Mouse (Mus musculus) stomach, embryonic 15.5 days (tissue): ENCODE data around the gene Gal3st1. TPM values are rescaled to one million over a fixed set of nuclear protein-coding genes. Genes with fewer than 3 reads are reported as not detected.

Source experiments
- ATAC-seq: fragments of 200-750 bp; cut with Nextera tagmentation; 2 replicates; pipeline ENCODE4 v1.8.0; 2017; ENCODE audit warnings: low read depth, moderate number of reproducible peaks, moderate TSS enrichment; ENCODE audit not compliant: insufficient read depth, low FRiP score
- H3K27ac ChIP-seq: fragments of 300-500 bp; sonication (generic); 2 replicates; pipeline ENCODE4 v1.5.1; 2015; ENCODE audit warnings: mild to moderate bottlenecking, inconsistent platforms
- H3K27me3 ChIP-seq: fragments of 300-500 bp; sonication (generic); replicated peaks from 2 replicates; pipeline ENCODE4 v1.6.1; 2015; ENCODE audit warnings: inconsistent platforms
- H3K36me3 ChIP-seq: fragments of 300-500 bp; sonication (generic); 2 replicates; pipeline ENCODE4 v1.6.1; 2015; ENCODE audit warnings: inconsistent platforms
- H3K4me1 ChIP-seq: fragments of 300-500 bp; sonication (generic); 2 replicates; pipeline ENCODE4 v1.6.1; 2015; ENCODE audit warnings: inconsistent platforms
- H3K4me2 ChIP-seq: fragments of 300-500 bp; sonication (generic); 2 replicates; pipeline ENCODE4 v1.6.1; 2015; ENCODE audit warnings: mild to moderate bottlenecking, inconsistent platforms
- H3K4me3 ChIP-seq: fragments of 300-500 bp; sonication (generic); replicated peaks from 2 replicates; pipeline ENCODE4 v1.5.1; 2015; ENCODE audit warnings: inconsistent platforms
- H3K9ac ChIP-seq: fragments of 300-500 bp; sonication (generic); 2 replicates; pipeline ENCODE4 v1.6.1; 2015; ENCODE audit warnings: inconsistent platforms
- H3K9me3 ChIP-seq: fragments of 300-500 bp; sonication (generic); 2 replicates; pipeline ENCODE4 v1.6.1; 2016; ENCODE audit warnings: inconsistent platforms
- WGBS: fragments of 180-500 bp; shearing (Covaris S2); methylation state at CpG from one replicate; pipeline ENCODE4 v1.1.7; 2015; 5-methylcytosine and 5-hydroxymethylcytosine counted together
- polyA plus RNA-seq: library from polyadenylated mRNA; unstranded; fragments of >200 nt; fragmentation: Nextera tagmentation; extraction: Ambion mirVana; gene quantifications from 2 replicates; pipeline ENCODE4 v1.2.1, GENCODE M21; 2015

Gene Gal3st1
- polyA plus RNA-seq, 1 experiment from 2014 or later = 18.3 TPM

DNA sequence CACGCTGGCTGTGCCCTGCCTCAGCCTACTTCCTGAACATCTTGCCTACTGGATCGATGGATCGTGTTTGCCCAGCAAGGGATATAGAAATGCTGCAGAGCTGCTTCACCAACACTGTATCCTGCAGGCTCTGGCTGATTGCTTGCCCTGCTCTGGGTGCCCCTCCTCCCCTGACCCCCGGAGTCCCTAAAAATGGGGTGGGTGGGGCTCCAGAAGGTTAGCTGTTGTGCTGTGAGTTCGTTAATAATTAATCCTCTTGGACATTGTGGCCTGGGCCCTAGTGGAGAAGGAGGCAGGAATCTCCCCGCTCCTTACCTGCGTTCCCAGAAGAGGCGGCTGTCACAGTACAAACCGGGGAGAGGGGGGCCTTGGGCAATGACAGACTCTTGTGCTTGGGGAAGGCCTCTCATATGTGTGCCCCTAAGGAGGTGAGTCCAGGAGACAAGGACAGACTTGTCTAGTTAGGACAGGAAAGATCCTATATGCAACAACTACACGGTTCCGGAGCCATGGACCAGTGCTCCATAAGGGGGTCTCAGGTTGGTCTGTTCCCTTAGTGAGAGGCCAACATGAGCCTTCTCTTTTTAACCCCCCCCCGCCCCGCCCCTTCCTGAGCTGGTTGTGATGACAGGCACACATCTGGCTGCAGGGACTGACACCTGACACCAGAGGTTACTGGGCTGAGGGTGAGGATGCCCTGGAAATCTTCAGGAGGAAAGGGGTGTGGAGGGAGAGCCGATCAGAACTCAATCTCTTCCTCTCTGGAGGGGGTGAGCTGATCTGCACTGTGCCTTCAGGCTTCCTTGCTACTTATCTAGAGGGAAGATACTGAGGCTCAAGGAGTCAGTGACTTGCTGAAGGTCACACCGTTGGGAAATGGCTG, 668 bp downstream of the Gal3st1 start:
- peak; percentile 73 for ATAC-seq
- Histone ChIP-seq H3K9me3 (no peaks in the 10 kb centered on the region), H3K4me1 (peaks cover 4% of the 10 kb centered on the region), H3K9ac (peak overlapping the region; percentile 29; the same call in 1 of the 2 replicates), H3K4me2 (peak overlapping the region; percentile 54), H3K4me3 (peak overlapping the region; percentile 45), H3K27me3 (0 out of 2 replicates have a peak, but pooled peaks cover 13% of the 10 kb centered on the region), H3K27ac (peak overlapping the region; percentile 85), H3K36me3 (peaks cover 6% of the 10 kb centered on the region; the same call in 1 of the 2 replicates)
- WGBS = 11% methylated on average over 15 of the region's 15 CpGs

DNA sequence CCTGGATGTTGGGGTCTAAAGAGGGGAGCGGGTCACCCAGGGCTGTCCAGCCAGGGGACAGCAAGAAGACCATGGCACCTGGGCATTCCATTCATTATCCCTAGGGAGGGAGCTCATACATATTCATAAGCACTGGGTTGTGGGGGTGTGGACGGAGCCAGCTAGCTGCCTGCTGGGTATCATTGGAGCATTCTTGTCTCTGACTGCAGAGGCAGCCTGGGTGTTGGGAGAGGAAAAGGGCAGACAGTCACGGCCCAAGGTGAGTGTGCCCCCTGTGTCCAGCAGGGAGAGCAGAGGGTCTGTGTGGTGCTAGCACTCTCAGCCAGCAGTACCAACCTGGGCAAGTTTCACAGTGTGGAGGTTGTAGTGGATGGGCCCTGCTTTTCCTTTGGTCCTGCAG, 6.3 kb downstream of the Gal3st1 start:
- Histone ChIP-seq H3K4me1 (no peaks in the 10 kb centered on the region), H3K36me3 (no peaks in the 10 kb centered on the region), H3K27me3 (no peaks in the 10 kb centered on the region), H3K4me2 (no peak overlapping the region), H3K27ac (no peak overlapping the region), H3K9me3 (no peaks in the 10 kb centered on the region), H3K9ac (no peak overlapping the region), H3K4me3 (no peak overlapping the region)
- 66% methylated on average over 3 of the region's 3 CpGs for WGBS
- no peak for ATAC-seq

DNA sequence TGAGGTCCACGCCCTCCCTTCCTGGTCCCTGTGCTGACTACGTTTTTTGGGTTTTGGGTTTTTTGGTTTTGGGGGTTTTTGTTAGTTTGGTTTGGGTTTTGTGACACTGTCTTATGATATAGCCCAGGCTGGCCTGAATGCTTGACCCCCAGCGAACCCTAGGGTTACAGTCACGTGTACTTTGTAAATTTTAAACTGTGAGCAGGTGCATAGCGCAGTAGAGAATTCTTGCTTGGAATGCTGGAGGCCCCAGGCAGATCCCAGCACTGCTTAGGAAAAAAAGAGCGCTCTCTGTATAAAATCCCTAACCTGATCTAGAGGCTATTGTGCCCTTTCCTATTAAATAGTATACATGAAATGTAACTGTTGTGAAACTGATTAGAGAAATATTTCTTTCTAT, 9.7 kb downstream of the Gal3st1 start:
- Histone ChIP-seq H3K36me3 (no peaks in the 10 kb centered on the region), H3K27me3 (peaks cover 8% of the 10 kb centered on the region), H3K27ac (no peak overlapping the region), H3K4me3 (no peak overlapping the region), H3K9me3 (no peaks in the 10 kb centered on the region), H3K4me1 (peaks cover 2% of the 10 kb centered on the region; the same call in 1 of the 2 replicates), H3K4me2 (no peak overlapping the region), H3K9ac (no peak overlapping the region)
- WGBS = 63% methylated on average over 6 of the region's 6 CpGs
- ATAC-seq = no peak

DNA sequence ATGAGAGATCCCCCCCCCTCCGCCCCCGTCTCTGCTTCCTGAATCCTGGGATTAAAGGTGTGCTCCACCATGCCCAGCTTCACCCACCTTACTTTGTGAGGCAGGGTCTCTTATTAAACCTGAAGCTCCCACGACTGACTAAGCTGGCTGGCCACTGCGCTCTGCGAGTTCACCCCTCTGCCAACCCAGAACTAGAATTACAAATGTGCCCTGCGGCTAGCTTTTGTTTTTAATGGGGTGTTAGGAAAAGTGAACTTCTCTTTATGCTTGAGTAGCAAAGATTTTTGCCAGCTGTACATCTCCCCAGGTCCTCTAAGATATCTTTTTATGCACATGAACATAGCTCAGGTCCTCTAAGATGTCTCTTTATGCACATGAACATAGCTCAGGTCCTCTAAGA, 10.5 kb downstream of the Gal3st1 start:
- 84% methylated on average over 6 of the region's 6 CpGs for WGBS
- Histone ChIP-seq H3K9me3 (no peaks in the 10 kb centered on the region), H3K4me1 (peaks cover 7% of the 10 kb centered on the region; the same call in 1 of the 2 replicates), H3K36me3 (no peaks in the 10 kb centered on the region), H3K27me3 (peaks cover 16% of the 10 kb centered on the region), H3K27ac (no peak overlapping the region), H3K4me2 (no peak overlapping the region), H3K9ac (no peak overlapping the region), H3K4me3 (no peak overlapping the region)
- ATAC-seq = no peak

DNA sequence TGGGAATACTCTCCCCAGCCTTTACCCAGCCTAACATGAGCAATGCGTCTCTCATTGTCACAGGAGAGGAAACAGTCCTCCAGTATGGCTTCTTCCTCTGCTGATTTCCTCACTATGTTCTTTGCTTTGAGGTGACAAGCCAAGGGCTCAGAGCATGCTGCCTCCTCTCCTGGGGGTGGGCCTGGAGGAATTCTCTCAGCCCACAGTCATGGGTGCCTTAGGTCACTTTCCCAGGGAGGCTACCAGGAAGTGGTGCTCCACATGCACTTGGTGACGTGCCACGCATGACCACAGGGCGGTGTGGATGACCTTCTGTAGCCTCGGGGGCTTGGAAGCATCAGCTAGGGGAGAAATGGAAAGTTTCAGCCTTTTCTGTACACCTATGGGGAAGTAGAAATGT, 12.1 kb downstream of the Gal3st1 start:
- no peaks in the 10 kb centered on the region for H3K9me3 ChIP-seq
- no peaks in the 10 kb centered on the region for H3K36me3 ChIP-seq
- no peak for ATAC-seq
- peaks cover 7% of the 10 kb centered on the region; the same call in 1 of the 2 replicates for H3K4me1 ChIP-seq
- no peak overlapping the region for H3K4me3 ChIP-seq
- WGBS = 80% methylated on average over 5 of the region's 5 CpGs
- H3K27ac ChIP-seq = no peak overlapping the region
- H3K9ac ChIP-seq = no peak overlapping the region
- no peak overlapping the region for H3K4me2 ChIP-seq
- peaks cover 25% of the 10 kb centered on the region for H3K27me3 ChIP-seq

DNA sequence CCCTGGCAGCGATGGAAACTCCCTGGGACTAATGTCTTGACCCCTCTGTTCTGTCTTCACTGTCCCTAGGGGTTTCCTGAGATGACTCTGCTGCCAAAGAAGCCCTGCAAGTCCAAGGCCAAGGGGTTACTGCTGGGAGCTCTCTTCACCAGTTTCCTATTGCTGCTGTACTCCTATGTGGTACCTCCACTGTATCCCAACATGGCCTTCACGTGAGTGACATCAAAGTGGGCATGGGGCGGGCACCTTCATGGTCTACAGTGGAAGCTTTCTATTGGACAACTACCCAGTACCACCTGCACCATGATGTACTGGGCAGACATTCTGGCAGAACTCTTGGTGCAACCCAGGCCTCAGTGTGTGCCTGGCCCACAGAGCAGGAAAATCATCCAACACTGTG, 13.4 kb downstream of the Gal3st1 start:
- Histone ChIP-seq H3K27me3 (peaks cover 25% of the 10 kb centered on the region), H3K9ac (no peak overlapping the region), H3K36me3 (no peaks in the 10 kb centered on the region), H3K4me3 (no peak overlapping the region), H3K9me3 (no peaks in the 10 kb centered on the region), H3K4me2 (no peak overlapping the region), H3K27ac (no peak overlapping the region), H3K4me1 (peaks cover 7% of the 10 kb centered on the region; the same call in 1 of the 2 replicates)
- no peak for ATAC-seq
- 83% methylated on average over 3 of the region's 3 CpGs for WGBS

DNA sequence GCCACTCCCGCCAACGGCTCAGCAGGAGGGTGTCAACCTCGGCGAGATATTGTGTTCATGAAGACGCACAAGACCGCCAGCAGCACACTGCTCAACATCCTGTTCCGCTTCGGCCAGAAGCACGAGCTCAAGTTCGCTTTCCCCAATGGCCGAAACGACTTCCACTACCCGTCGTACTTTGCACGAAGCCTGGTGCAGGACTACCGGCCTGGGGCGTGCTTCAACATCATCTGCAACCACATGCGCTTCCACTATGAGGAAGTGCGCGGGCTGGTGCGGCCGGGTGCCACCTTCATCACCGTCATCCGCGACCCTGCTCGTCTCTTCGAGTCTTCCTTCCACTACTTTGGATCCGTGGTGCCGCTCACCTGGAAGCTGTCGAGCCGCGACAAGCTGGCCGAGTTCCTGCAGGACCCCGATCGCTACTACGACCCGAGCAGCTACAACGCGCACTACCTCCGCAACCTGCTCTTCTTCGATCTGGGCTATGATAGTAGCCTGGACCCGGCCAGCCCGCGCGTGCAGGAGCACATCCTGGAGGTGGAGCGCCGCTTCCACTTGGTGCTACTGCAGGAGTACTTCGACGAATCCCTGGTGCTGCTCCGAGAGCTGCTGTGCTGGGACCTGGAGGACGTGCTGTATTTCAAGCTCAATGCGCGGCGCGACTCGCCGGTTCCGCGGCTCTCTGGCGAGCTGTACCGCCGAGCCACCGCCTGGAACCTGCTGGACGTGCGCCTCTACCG, 14.7 kb downstream of the Gal3st1 start:
- H3K27ac ChIP-seq = no peak overlapping the region
- peaks cover 7% of the 10 kb centered on the region; the same call in 1 of the 2 replicates for H3K4me1 ChIP-seq
- H3K9me3 ChIP-seq = no peaks in the 10 kb centered on the region
- H3K4me2 ChIP-seq = peak overlapping the region; percentile 52
- peak overlapping the region; percentile 26 for H3K4me3 ChIP-seq
- peaks cover 25% of the 10 kb centered on the region for H3K27me3 ChIP-seq
- H3K9ac ChIP-seq = no peak overlapping the region
- WGBS = 12% methylated on average over 66 of the region's 66 CpGs
- ATAC-seq = no peak
- H3K36me3 ChIP-seq = no peaks in the 10 kb centered on the region

DNA sequence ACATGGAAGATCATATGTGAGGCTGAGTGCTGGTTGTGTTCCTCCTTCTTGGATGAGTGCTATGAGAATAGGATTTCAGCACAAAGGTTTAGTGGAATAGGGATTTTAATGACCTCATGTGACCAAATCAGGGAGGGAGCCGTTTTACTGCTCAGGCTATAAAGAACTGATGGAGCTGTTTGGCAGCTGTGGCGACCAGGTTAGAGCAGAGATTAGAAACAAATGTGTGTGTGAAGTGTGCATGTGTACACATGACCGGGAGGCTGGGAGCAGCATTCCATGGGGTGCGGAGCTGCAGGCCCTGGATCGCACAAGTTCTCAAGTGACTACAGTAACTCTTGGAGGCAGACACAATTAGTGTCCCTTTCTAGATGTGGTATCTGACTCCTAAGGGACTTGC, 16.1 kb downstream of the Gal3st1 start:
- H3K27me3 ChIP-seq = peaks cover 25% of the 10 kb centered on the region
- ATAC-seq = no peak

DNA sequence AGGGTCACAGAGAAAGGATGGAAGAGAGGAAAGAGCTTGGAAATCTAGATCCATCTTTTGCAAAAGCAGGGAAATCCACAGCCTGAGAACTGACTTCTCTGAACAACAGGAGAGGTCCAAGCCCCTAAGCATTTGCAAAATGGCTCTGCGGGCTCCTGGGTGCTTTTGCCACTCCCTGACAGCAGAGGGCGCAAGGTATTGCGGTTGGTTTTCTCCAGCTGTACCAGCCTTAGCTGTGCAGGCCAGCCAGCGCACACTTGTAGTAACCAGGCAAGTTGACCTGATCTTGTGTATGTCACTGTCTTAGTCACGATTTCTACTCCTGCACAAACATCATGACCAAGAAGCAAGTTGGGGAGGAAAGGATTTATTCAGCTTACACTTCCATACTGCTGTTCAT, 18.2 kb downstream of the Gal3st1 start:
- H3K9ac ChIP-seq = no peak overlapping the region
- no peak for ATAC-seq
- H3K27ac ChIP-seq = no peak overlapping the region
- no peak overlapping the region for H3K4me3 ChIP-seq
- no peaks in the 10 kb centered on the region for H3K36me3 ChIP-seq
- peaks cover 7% of the 10 kb centered on the region; the same call in 1 of the 2 replicates for H3K4me1 ChIP-seq
- WGBS = 7% methylated on average over 5 of the region's 5 CpGs
- no peaks in the 10 kb centered on the region for H3K9me3 ChIP-seq
- peaks cover 25% of the 10 kb centered on the region for H3K27me3 ChIP-seq
- H3K4me2 ChIP-seq = no peak overlapping the region

More for the DNA sequence above, 16.1 kb downstream of the Gal3st1 start:
- 66% methylated on average over 5 of the region's 5 CpGs for WGBS
- Histone ChIP-seq H3K4me3 (no peak overlapping the region), H3K4me1 (peaks cover 7% of the 10 kb centered on the region; the same call in 1 of the 2 replicates), H3K4me2 (no peak overlapping the region), H3K9ac (no peak overlapping the region), H3K9me3 (no peaks in the 10 kb centered on the region), H3K36me3 (no peaks in the 10 kb centered on the region), H3K27ac (no peak overlapping the region)

DNA sequence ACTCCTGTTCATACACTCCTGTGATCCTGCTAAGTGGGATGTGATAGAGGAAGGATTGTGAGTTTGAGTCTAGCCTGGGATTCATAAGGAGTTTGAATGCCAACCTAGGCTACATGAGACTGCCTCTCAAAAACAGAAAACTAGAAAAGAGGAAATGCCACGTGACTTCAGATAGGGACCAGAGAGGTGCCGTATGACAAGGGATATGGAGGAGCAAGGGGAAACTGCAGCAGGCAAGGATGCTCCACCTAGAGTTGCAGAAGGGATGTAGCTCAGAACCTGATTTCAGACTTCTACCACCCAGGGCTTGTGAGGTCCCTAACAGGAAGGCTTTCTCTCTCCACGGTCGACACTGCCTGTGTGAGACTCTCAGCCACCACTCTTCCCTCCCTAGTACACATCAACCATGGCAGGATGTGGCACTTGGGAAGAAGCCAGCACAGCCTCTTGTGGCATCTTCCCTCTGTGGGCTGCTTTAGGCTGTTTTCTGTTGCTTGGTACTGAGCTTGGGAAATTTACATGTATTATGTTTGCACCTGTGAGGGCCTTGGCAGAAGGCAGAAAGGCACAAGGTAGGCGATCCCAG, 21.9 kb downstream of the Gal3st1 start:
- Histone ChIP-seq H3K36me3 (no peaks in the 10 kb centered on the region), H3K9me3 (no peaks in the 10 kb centered on the region), H3K27me3 (no peaks in the 10 kb centered on the region), H3K4me1 (no peaks in the 10 kb centered on the region), H3K4me2 (no peak overlapping the region), H3K9ac (no peak overlapping the region), H3K4me3 (no peak overlapping the region), H3K27ac (no peak overlapping the region)
- WGBS = 51% methylated on average over 5 of the region's 5 CpGs
- no peak for ATAC-seq

DNA sequence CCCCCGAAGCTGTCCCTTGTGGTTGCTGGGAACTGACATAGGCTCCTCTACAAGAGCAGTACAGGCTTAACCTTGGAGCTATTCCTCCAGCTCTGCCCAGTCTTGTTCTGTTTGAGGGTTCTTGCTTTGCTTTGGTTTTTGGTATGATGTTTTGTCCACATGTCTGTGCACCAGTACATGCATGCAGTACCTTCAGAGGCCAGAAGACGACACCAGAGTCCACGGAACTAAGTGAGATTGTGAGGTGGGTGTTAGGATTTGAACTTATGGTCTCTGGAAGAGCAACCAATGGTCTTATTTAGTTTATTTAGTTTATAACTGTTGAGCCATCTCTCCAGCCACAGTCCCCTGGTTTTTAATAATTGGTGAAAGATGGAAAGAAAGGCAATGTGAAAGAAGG, 23.0 kb downstream of the Gal3st1 start:
- H3K36me3 ChIP-seq = no peaks in the 10 kb centered on the region
- H3K9ac ChIP-seq = no peak overlapping the region
- ATAC-seq = no peak
- no peaks in the 10 kb centered on the region for H3K27me3 ChIP-seq
- no peak overlapping the region for H3K4me3 ChIP-seq
- H3K9me3 ChIP-seq = no peaks in the 10 kb centered on the region
- WGBS = 80% methylated on average over 3 of the region's 3 CpGs
- H3K27ac ChIP-seq = no peak overlapping the region
- H3K4me2 ChIP-seq = no peak overlapping the region
- no peaks in the 10 kb centered on the region for H3K4me1 ChIP-seq

DNA sequence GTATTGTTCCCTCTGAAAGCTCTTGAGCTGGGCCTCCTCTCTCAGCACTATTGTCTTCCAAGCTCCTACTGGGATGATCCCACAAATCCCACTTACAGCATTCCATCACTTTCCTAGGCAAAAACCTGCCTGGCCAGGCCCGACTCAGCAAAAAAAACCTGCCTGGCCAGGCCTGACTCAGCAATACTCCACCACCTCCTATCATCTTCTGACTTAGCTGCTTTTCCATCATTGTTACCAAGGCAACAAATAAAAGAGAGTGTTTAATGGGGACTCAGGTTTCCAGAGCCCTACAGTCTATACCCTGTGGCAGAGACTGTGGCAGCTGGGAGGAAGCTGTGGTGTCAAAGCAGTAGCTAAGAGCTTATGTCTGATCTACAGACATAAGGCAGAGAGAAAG, 29.2 kb downstream of the Gal3st1 start:
- Histone ChIP-seq H3K36me3 (no peaks in the 10 kb centered on the region), H3K27me3 (no peaks in the 10 kb centered on the region), H3K9ac (no peak overlapping the region), H3K27ac (no peak overlapping the region), H3K4me2 (no peak overlapping the region), H3K4me3 (no peak overlapping the region), H3K9me3 (no peaks in the 10 kb centered on the region), H3K4me1 (no peaks in the 10 kb centered on the region)
- no peak for ATAC-seq
- 78% methylated on average over 1 of the region's 1 CpGs for WGBS
